Mouse (Mus musculus) intestine, embryonic 14.5 days (tissue): Measurements from ENCODE around the gene Gm16253. TPM values are rescaled to one million over a fixed set of nuclear protein-coding genes. Genes with fewer than 3 reads are reported as not detected.

Experiments used
- ATAC-seq: fragments of 200-750 bp; cut with Nextera tagmentation; replicated peaks from 2 replicates; pipeline ENCODE4 v1.8.0; 2017; ENCODE audit warnings: low read depth, moderate number of reproducible peaks, moderate TSS enrichment, moderate library complexity; ENCODE audit not compliant: low FRiP score, low TSS enrichment
- DNase-seq: peaks from one replicate; pipeline ENCODE4 v3.0.0-alpha.2; 2018; ENCODE audit warnings: low spot score
- H3K27ac ChIP-seq: fragments of 300-500 bp; sonication (generic); 2 replicates; pipeline ENCODE4 v1.5.1; 2014; ENCODE audit warnings: low read depth, mild to moderate bottlenecking, control low read depth
- H3K27me3 ChIP-seq: fragments of 300-500 bp; sonication (generic); replicated peaks from 2 replicates; pipeline ENCODE4 v1.6.1; 2014; ENCODE audit warnings: low read length, control low read depth; ENCODE audit not compliant: control insufficient read depth, insufficient read depth
- H3K36me3 ChIP-seq: fragments of 300-500 bp; sonication (generic); 2 replicates; pipeline ENCODE4 v1.6.1; 2014; ENCODE audit warnings: low read length, control low read depth; ENCODE audit not compliant: control insufficient read depth, insufficient read depth
- H3K4me1 ChIP-seq: fragments of 300-500 bp; sonication (generic); replicated peaks from 2 replicates; pipeline ENCODE4 v1.6.1; 2014; ENCODE audit warnings: low read length, control low read depth, mixed read lengths; ENCODE audit not compliant: control insufficient read depth, insufficient read depth
- H3K4me2 ChIP-seq: fragments of 300-500 bp; sonication (generic); 2 replicates; pipeline ENCODE4 v1.6.1; 2014; ENCODE audit warnings: low read length
- H3K4me3 ChIP-seq: fragments of 300-500 bp; sonication (generic); 2 replicates; pipeline ENCODE4 v1.5.1; 2014; ENCODE audit warnings: low read depth, low read length, control low read depth, mixed read lengths
- H3K9ac ChIP-seq: fragments of 300-500 bp; sonication (generic); 2 replicates; pipeline ENCODE4 v1.6.1; 2014; ENCODE audit warnings: mild to moderate bottlenecking, low read length
- H3K9me3 ChIP-seq: fragments of 300-500 bp; sonication (generic); 2 replicates; pipeline ENCODE4 v1.6.1; 2016; ENCODE audit warnings: low read length, control low read depth; ENCODE audit not compliant: control insufficient read depth
- WGBS: fragments of 180-500 bp; shearing (Covaris S2); extraction: QIAGEN DNeasy Blood & Tissue Kit; methylation state at CpG from one replicate; pipeline ENCODE4 v1.1.7; 2014; 5-methylcytosine and 5-hydroxymethylcytosine counted together
- polyA plus RNA-seq: library from polyadenylated mRNA; unstranded; fragments of >200 nt; fragmentation: Nextera tagmentation; extraction: Ambion mirVana; gene quantifications from 2 replicates; pipeline ENCODE4 v1.2.1, GENCODE M21; 2014

Gm16253 gene
- polyA plus RNA-seq, 1 experiment from 2014 or later, result 0.37 TPM

DNA sequence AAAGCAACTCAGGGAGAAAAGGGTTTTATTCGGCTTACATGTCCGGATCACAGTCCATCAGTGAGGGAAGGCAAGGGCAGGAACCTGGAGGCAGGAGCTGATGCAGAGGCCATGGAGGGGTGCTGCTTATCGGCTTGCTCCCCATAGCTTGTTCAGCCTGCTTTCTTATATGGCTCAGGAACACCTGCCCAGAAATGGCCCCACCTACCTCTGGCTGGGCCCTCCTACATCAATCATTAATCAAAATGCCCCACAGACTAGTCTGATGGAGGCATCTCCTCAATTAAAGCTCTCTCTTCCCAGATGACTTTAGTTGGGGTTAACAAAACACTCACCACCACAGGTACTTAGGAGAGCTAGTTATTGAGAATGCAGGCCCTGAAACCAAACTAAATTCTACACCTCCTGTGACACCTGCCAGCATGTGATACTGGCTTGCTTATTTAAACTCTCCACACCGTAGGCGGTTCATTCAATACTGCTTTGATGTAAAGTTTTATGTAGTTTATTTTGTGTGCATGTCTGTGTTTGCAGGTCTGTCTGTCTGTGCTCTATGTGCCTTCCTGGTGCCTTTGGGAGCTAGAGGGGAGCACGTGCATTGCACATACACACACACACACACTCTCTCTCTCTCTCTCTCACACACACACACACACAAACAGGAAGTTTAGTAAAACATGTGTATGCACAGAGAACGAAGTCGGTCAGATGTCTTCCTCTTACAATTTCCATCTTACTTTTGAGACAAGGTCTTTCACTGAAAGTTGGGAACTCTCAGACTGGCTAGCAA is 9.9 kb upstream of the Gm16253 start:
- Histone ChIP-seq H3K27ac (no peak overlapping the region), H3K9ac (no peak overlapping the region), H3K9me3 (no peaks in the 10 kb centered on the region), H3K4me1 (peaks cover 15% of the 10 kb centered on the region), H3K4me2 (no peak overlapping the region), H3K27me3 (no peaks in the 10 kb centered on the region), H3K4me3 (no peak overlapping the region), H3K36me3 (no peaks in the 10 kb centered on the region)
- WGBS, result 78% methylated on average over 8 of the region's 8 CpGs
- ATAC-seq (no peak), DNase-seq (no peak)

DNA sequence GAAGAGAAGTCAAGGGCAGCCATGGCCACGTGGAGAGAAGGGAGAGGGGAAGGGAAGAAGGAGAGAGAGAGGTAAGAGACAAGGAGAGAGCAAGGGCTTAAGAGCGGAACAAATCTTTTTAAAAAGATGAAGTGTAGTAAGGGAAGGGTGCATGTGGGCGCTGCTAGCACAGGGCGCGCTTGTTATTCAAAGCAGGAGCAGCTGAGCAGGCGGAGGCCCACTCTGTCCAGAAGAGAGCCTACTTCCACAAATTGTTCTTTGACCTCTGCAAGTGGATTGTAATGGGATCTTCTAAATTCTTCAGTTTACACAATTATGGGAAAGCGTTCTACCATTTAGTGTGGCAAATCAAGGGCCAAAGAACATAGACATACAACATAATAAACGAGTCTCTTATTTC is 8.2 kb upstream of the Gm16253 start:
- Histone ChIP-seq H3K36me3 (no peaks in the 10 kb centered on the region), H3K4me2 (no peak overlapping the region), H3K27ac (no peak overlapping the region), H3K27me3 (no peaks in the 10 kb centered on the region), H3K4me3 (no peak overlapping the region), H3K4me1 (peaks cover 14% of the 10 kb centered on the region), H3K9ac (no peak overlapping the region), H3K9me3 (no peaks in the 10 kb centered on the region)
- no peak for ATAC-seq
- WGBS, result 82% methylated on average over 8 of the region's 8 CpGs
- DNase-seq, result no peak

DNA sequence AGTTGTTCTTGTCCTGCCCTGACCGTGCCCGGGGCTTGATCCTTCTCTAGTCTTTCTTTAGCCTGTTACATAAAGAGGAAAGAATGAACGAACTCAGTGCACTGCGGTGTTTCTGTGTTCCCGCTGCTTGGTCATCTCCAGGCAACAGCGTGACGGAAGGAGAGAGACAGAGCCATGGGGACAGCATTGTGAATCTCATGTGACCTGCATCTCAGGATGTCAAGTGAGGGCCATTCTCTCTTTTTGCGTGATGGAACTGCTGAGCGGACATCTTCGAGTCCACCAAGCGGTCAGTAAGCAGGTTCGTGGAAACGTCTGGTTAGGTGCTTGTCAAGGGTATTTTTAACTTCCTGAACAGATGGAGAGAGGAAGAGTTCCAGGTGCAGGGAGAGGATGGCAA is 7.3 kb upstream of the Gm16253 start:
- no peak overlapping the region for H3K4me3 ChIP-seq
- no peaks in the 10 kb centered on the region for H3K27me3 ChIP-seq
- DNase-seq (no peak), ATAC-seq (no peak)
- H3K27ac ChIP-seq, result no peak overlapping the region
- WGBS, result 92% methylated on average over 13 of the region's 13 CpGs
- peaks cover 7% of the 10 kb centered on the region; the same call in 1 of the 2 replicates for H3K4me1 ChIP-seq
- H3K9me3 ChIP-seq, result no peaks in the 10 kb centered on the region
- H3K9ac ChIP-seq, result no peak overlapping the region
- H3K36me3 ChIP-seq, result no peaks in the 10 kb centered on the region
- no peak overlapping the region for H3K4me2 ChIP-seq

DNA sequence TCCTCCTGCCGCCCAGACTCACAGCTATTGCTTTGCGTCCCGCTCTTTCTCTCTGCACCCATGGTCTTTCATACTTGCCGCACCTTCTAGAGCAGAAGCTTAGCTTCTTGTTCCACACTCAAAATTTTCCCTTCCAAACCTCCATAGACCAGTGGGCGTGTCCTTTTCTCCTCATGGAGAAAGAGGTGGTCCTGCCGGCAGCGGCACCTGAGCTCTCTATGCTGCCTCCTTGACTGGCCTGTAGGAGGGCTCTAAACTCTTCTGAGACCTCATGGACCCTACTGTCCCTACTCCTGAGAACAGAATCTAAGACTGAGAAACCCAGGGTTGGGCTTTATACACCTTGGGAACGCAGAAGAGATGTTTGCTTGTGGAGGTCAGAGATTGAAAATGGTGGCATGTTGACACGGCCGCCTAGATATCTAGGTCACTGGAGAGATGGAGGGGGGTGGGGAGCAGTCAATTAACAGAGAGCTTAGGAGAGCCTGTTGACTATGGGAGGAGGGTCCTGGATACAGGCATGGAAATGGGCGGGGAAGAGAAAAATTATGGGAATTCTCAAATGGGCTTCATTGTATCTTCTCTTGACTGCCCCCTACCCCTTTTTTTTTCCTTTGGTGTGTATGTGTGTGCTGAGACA is 6.7 kb upstream of the Gm16253 start:
- Histone ChIP-seq H3K4me1 (peaks cover 3% of the 10 kb centered on the region; the same call in 1 of the 2 replicates), H3K27ac (no peak overlapping the region), H3K4me2 (no peak overlapping the region), H3K9ac (no peak overlapping the region), H3K4me3 (no peak overlapping the region), H3K36me3 (no peaks in the 10 kb centered on the region), H3K27me3 (no peaks in the 10 kb centered on the region), H3K9me3 (no peaks in the 10 kb centered on the region)
- DNase-seq (no peak), ATAC-seq (no peak)
- 86% methylated on average over 11 of the region's 11 CpGs for WGBS

DNA sequence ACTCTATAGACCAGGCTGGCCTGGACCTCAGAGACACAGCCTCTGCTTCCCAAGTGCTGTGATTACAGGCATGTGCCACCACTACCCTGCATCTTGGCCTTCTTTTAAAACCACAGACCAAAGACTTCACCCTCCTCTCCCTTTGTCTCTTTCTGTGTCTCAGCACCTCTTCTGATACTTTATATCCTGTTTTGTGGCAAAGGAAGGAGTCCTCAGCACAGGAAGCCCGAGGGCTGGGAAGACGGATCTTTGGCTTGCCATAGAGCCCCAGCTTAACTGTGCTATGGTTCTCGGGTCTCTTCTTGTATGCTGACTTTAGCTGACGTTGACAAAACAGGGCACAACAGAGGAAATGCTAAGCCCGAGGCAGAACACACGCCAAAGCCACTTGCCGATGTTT is 6.1 kb upstream of the Gm16253 start:
- Histone ChIP-seq H3K9me3 (no peaks in the 10 kb centered on the region), H3K4me3 (no peak overlapping the region), H3K9ac (no peak overlapping the region), H3K27me3 (no peaks in the 10 kb centered on the region), H3K27ac (0 out of 2 replicates have a peak overlapping the region, but pooled peaks have one; percentile 11), H3K36me3 (no peaks in the 10 kb centered on the region), H3K4me1 (peaks cover 3% of the 10 kb centered on the region; the same call in 1 of the 2 replicates), H3K4me2 (no peak overlapping the region)
- WGBS, result 68% methylated on average over 7 of the region's 7 CpGs
- no peak for DNase-seq
- no peak for ATAC-seq

DNA sequence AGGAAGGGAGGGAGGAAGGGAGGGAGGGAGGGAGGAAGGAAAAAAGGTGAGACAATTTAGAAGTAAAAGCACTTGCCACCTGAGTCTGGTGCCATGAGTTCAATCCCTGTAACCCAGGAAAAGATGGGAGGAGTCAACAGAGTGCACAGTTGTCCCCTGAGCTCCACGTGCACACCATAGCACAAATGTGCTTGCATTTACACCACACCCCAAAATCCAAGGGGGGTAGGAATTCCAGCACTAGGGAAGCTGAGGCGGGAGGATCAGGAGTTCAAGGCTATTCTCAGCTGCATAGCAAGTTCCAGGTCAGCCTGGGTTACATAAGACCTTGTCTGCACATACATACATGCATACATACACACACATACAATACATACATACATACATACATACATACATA is 5.4 kb upstream of the Gm16253 start:
- no peak overlapping the region for H3K4me2 ChIP-seq
- no peak for DNase-seq

DNA sequence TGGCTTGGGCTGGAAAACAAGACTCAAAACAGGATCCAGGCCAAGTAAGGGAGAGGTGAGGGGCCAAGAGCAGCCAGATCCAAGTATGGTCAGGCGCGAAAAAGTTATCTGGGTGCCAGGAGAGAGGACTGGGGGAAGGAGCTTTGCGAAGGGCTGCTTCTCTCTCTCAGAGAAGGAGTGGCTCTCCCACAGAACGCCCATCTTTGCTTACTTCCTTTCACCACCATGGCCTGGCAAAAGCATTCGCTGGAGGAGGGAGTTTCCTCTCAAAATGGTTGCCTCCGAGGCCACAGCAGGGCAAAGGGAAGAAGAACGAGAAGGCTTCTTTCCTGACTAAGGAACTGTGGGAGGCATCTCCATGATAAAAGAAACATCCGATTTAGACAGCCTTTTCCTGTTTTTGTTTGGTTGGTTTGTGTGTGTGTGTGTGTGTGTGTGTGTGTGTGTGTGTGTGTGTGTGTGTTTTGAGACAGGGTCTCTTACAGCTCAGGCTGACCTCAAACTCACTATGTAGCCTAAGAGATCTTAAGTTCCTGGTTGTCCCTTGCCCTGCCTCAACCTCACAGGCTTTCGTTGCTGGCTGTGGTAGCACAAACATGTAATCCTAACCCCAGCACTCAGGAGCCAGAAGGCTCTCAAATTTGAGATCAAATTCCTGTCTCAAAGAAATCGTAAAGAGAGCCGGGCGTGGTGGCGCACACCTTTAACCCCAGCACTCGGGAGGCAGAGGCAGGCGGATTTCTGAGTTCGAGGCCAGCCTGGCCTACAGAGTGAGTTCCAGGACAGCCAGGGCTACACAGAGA is 4.7 kb upstream of the Gm16253 start:
- H3K9ac ChIP-seq, result no peak overlapping the region
- H3K27ac ChIP-seq, result no peak overlapping the region; the same call in 1 of the 2 replicates
- 77% methylated on average over 16 of the region's 16 CpGs for WGBS
- H3K4me2 ChIP-seq, result no peak overlapping the region
- peaks cover 16% of the 10 kb centered on the region for H3K4me1 ChIP-seq
- H3K9me3 ChIP-seq, result no peaks in the 10 kb centered on the region
- H3K36me3 ChIP-seq, result no peaks in the 10 kb centered on the region
- H3K4me3 ChIP-seq, result no peak overlapping the region
- no peak for DNase-seq
- no peaks in the 10 kb centered on the region for H3K27me3 ChIP-seq
- ATAC-seq, result no peak

More for the DNA sequence above, 5.4 kb upstream of the Gm16253 start:
- Histone ChIP-seq H3K4me3 (no peak overlapping the region), H3K4me1 (peaks cover 10% of the 10 kb centered on the region), H3K9ac (no peak overlapping the region), H3K27ac (no peak overlapping the region), H3K27me3 (no peaks in the 10 kb centered on the region), H3K9me3 (no peaks in the 10 kb centered on the region), H3K36me3 (no peaks in the 10 kb centered on the region)
- ATAC-seq, result no peak
- WGBS, result 74% methylated on average over 2 of the region's 2 CpGs

DNA sequence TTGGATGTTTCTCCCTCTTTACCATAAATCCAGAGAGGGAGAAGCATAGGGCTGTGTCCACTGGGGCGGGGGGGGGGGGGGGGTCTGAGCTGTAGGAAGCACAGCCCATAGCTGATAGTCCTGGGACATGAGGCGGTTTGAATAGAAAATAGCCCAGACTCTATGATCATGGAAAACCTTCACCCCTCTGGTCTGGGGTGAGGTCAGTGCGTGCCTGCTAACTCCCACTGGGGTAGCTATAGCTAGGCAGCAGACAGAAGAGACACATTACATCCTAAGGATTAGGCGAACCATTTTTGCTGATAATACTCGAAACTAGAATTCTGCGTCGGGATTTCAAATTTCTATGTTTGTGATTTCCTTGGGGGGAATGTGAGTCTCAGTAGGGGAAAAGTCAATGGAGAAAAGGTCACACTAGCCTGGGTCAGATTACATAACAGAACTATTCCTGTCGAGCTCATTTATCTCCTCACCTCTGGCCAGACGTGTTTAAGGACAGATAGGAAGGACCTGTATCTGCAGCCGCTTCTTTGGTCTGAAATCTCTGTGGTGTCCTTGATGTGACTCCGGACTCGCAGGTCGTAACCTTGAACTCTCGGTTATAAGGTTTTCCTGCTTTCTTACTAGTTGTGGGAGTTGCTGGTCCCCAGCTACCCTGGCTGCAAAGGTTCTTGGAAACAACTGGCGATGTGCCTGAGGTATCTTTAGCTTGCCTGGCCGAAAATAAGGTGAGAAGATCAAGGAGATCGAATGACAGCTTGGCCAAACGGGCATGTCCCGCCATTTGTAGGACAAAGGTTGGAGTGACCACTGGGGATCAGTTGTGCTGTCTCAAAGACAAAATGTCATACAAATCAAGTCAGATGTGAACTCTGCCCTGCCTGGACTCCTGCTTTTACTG is 2.9 kb upstream of the Gm16253 start:
- H3K27ac ChIP-seq, result no peak overlapping the region
- no peak overlapping the region for H3K4me3 ChIP-seq
- no peak for DNase-seq

More for the DNA sequence above, 2.9 kb upstream of the Gm16253 start:
- Histone ChIP-seq H3K9me3 (no peaks in the 10 kb centered on the region), H3K4me2 (no peak overlapping the region), H3K27me3 (no peaks in the 10 kb centered on the region), H3K36me3 (no peaks in the 10 kb centered on the region), H3K9ac (no peak overlapping the region), H3K4me1 (peaks cover 24% of the 10 kb centered on the region)
- no peak for ATAC-seq
- WGBS, result 75% methylated on average over 18 of the region's 19 CpGs
